Mouse (Mus musculus) myocyte (in vitro differentiated cells): ENCODE measurements around the gene Klk1b11.
"Not testable (repeated sequence)": the region's sequence is repeated elsewhere in the genome, so short reads cannot be mapped to it uniquely, and the experiment has no call there.

Experiments used
- CEBPB ChIP-seq: IDR thresholded peaks from 2 replicates; pipeline ENCODE4 v1.6.1; 2011; ENCODE audit warnings: mild to moderate bottlenecking, moderate library complexity; ENCODE audit not compliant: poor library complexity, insufficient read depth, severe bottlenecking
- E2F4 ChIP-seq: IDR thresholded peaks from one replicate; pipeline ENCODE4 v1.6.1; 2011; ENCODE audit warnings: mild to moderate bottlenecking, control low read depth, moderate library complexity; ENCODE audit not compliant: insufficient read depth
- MAX ChIP-seq: IDR thresholded peaks from one replicate; pipeline ENCODE4 v1.6.1; 2011; ENCODE audit warnings: low read depth, mild to moderate bottlenecking, control low read depth
- MYOD1 ChIP-seq, 3 experiments: IDR thresholded peaks; one replicate each; pipeline ENCODE4 v1.6.1; 2011; ENCODE audit warnings: control low read depth in 2 of 3, low read depth in 2 of 3, mild to moderate bottlenecking in 2 of 3, moderate library complexity in 1 of 3; ENCODE audit not compliant: insufficient read length in 2 of 3, control insufficient read depth in 1 of 3
- MYOG ChIP-seq, 3 experiments: IDR thresholded peaks; one replicate each; pipeline ENCODE4 v1.6.1; 2011; ENCODE audit warnings: control low read depth in 2 of 3, low read depth in 2 of 3, mild to moderate bottlenecking in 2 of 3; ENCODE audit not compliant: insufficient read length in 2 of 3, control insufficient read depth in 1 of 3, insufficient read depth in 1 of 3
- POLR2A ChIP-seq: IDR thresholded peaks from one replicate; pipeline ENCODE4 v1.6.1; 2011; ENCODE audit warnings: low read depth, mild to moderate bottlenecking, control low read depth, moderate library complexity; ENCODE audit not compliant: insufficient read length
- POLR2AphosphoS2 ChIP-seq: IDR thresholded peaks from one replicate; pipeline ENCODE4 v1.6.1; 2011; ENCODE audit warnings: low read depth, control low read depth; ENCODE audit not compliant: insufficient read length
- REST ChIP-seq: IDR thresholded peaks from one replicate; pipeline ENCODE4 v1.6.1; 2011; ENCODE audit warnings: mild to moderate bottlenecking, control low read depth, moderate library complexity; ENCODE audit not compliant: insufficient read depth, insufficient read length
- SRF ChIP-seq: IDR thresholded peaks from one replicate; pipeline ENCODE4 v1.6.1; 2011; ENCODE audit warnings: low read depth; ENCODE audit not compliant: control insufficient read depth, insufficient read length
- TCF12 ChIP-seq: IDR thresholded peaks from one replicate; pipeline ENCODE4 v1.6.1; 2011; ENCODE audit warnings: mild to moderate bottlenecking, control low read depth; ENCODE audit not compliant: poor library complexity, insufficient read depth, severe bottlenecking
- TCF3 ChIP-seq: IDR thresholded peaks from one replicate; pipeline ENCODE4 v1.6.1; 2011; ENCODE audit warnings: low read depth, control low read depth; ENCODE audit not compliant: insufficient read length
- USF1 ChIP-seq: IDR thresholded peaks from one replicate; pipeline ENCODE4 v1.6.1; 2011; ENCODE audit warnings: low read depth, mild to moderate bottlenecking, control low read depth, moderate library complexity

DNA sequence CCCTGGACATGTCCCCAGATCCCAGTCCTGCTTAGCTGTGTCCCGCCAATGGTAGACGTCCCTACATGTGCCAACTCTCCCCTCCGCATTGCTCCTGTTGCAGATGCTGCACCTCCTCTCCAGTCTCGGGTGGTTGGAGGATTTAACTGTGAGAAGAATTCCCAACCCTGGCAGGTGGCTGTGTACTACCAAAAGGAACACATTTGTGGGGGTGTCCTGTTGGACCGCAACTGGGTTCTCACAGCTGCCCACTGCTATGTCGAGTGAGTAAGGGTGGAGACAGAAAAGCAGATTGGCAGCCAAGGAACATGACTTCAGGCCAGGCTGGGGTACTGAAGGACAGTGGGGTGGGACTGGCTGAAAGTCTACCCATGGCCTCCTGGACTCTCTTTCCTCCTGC, 19.0 kb downstream of the Klk1b11 start:
- not testable (repeated sequence) for TF ChIP-seq POLR2A; TCF12; MAX; POLR2AphosphoS2; CEBPB; TCF3; E2F4; MYOG (IDR thresholded peaks at IDR 0.05; ENCODE audit: control insufficient read depth in 1 of 3, insufficient read depth in 1 of 3, insufficient read length in 2 of 3, low read depth in 2 of 3); USF1; MYOD1 (IDR thresholded peaks at IDR 0.05; ENCODE audit: control insufficient read depth in 1 of 3, insufficient read length in 2 of 3, low read depth in 2 of 3); REST; SRF
